Comparison of ENCODE assay signal across 10 mouse cellular contexts in the genomic region with DNA sequence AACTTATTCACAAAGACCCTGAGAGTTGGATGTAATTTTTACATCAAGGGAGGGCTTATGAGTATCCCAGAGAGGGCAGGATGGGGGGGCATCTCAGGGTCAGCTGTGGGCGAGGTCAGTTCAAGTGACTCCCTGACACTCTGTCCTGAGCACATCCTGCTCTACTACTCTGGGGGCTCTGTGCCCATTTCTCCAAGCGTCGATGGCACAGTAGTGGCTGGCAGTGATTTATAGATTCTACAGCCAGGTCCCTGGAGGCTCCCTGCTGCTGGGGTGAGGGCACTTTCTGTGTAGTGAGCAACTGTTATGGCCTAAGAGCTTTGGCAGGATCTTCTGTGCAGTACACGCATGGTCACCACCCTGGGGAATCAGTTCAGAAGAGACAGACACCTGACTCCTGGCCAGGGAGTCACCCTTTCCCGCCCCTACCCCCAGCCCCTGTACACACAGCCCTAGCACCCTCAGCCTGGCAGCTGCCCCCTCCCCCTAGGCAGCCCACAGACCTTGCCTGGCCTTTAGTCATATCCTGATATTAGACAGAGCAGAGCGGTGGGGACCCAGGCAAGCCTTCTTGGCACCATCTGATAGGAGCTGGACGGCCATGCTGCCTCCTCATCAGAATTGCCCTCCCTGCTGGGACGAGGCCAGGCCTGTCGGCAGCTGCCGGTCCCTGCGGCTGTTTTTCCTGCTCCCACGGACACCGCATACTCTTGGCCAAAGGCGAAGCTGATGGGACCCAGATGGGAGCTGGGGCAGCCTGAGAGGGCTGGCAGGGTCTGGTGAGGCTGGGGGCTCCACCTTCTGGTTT. TPM values are rescaled to one million over a fixed set of nuclear protein-coding genes. Genes with fewer than 3 reads are reported as not detected.
A peak's percentile ranks its signal among the peaks of the same experiment; 100 is the strongest.
DNase-seq lines count a peak whose midpoint lies in the region; ATAC-seq lines count a peak whose summit lies in the region.
"Had no signal": no experiment of that assay in that cellular context is flagged by ENCODE, and none has a peak within 500 bp of the region (broad histone marks: within the 10 kb centered on the region; RNA-seq: fewer than 3 reads in every experiment).

No protein-coding gene starts in this region.

- 41% methylated on average over 14 of the region's 14 CpGs for WGBS in hindbrain, embryonic 13.5 days
- 19% methylated on average over 14 of the region's 14 CpGs for WGBS in neural tube, embryonic 13.5 days

- H3K4me1 ChIP-seq in hindbrain, embryonic 13.5 days (replicated peaks), result peaks cover 29% of the 10 kb centered on the region
- H3K4me1 ChIP-seq in neural tube, embryonic 13.5 days (replicated peaks), result peaks cover 38% of the 10 kb centered on the region
- H3K4me1 ChIP-seq: limb, embryonic 12.5 days had no signal

- ATAC-seq in cerebellum, adult (ENCODE audit: insufficient number of reproducible peaks, low FRiP score, low TSS enrichment), result no peak
- peak; percentile 47 for ATAC-seq in hindbrain, embryonic 13.5 days (ENCODE audit: low FRiP score)
- peak; percentile 57 for ATAC-seq in neural tube, embryonic 13.5 days (ENCODE audit: low read depth)

- peak; percentile 64 to 80 for DNase-seq in cerebellum, postnatal 14 days
- peak; percentile 55 for DNase-seq in right cerebral cortex, postnatal 4 days
- no peak for DNase-seq in right cerebral cortex, postnatal 25 days
- DNase-seq in testis, postnatal 10 days (ENCODE audit: low spot score), result no peak
- DNase-seq in thymus, postnatal 10 days (ENCODE audit: low spot score in 2 of 2), result no peak

- no peaks in the 10 kb centered on the region for H3K36me3 ChIP-seq in hindbrain, embryonic 13.5 days
- H3K36me3 ChIP-seq in neural tube, embryonic 13.5 days, result no peaks in the 10 kb centered on the region
- H3K36me3 ChIP-seq: limb, embryonic 12.5 days had no signal

- no peak overlapping the region for H3K4me3 ChIP-seq in hindbrain, embryonic 13.5 days
- no peak overlapping the region for H3K4me3 ChIP-seq in neural tube, embryonic 13.5 days
- H3K4me3 ChIP-seq: limb, embryonic 12.5 days had no signal

- H3K27me3 ChIP-seq in hindbrain, embryonic 13.5 days, result no peaks in the 10 kb centered on the region
- no peaks in the 10 kb centered on the region for H3K27me3 ChIP-seq in neural tube, embryonic 13.5 days
- H3K27me3 ChIP-seq: limb, embryonic 12.5 days had no signal

- H3K9me3 ChIP-seq in hindbrain, embryonic 13.5 days, result no peaks in the 10 kb centered on the region
- no peaks in the 10 kb centered on the region for H3K9me3 ChIP-seq in neural tube, embryonic 13.5 days
- H3K9me3 ChIP-seq: limb, embryonic 12.5 days had no signal

- H3K27ac ChIP-seq in hindbrain, embryonic 13.5 days, result peak overlapping the region; percentile 58
- peak overlapping the region; percentile 50 for H3K27ac ChIP-seq in neural tube, embryonic 13.5 days (replicated peaks)
- H3K27ac ChIP-seq: limb, embryonic 12.5 days had no signal

- H3K9ac ChIP-seq in hindbrain, embryonic 13.5 days, result no peak overlapping the region
- H3K9ac ChIP-seq in neural tube, embryonic 13.5 days, result peak overlapping the region; percentile 6; the same call in 1 of the 2 replicates
- H3K9ac ChIP-seq: limb, embryonic 12.5 days had no signal

- H3K4me2 ChIP-seq in hindbrain, embryonic 13.5 days, result no peak overlapping the region
- no peak overlapping the region for H3K4me2 ChIP-seq in neural tube, embryonic 13.5 days
- H3K4me2 ChIP-seq: limb, embryonic 12.5 days had no signal

RNA-seq across cellular contexts. Expression of a gene that starts 2.3 kb away (rescaled TPM):
- polyA plus RNA-seq in hindbrain, embryonic 13.5 days (2015; fragmentation: Nextera tagmentation; extraction: Ambion mirVana), result not detected in 2 replicates
- polyA plus RNA-seq in neural tube, embryonic 13.5 days (2015; fragmentation: Nextera tagmentation; extraction: Ambion mirVana), result not detected in 2 replicates
- polyA plus RNA-seq: cerebellum, adult 2 months; limb, embryonic 12.5 days had no signal

Comparison
In these comparisons a context has a peak if more than half of its experiments do, and no peak if none do; other contexts are left out.
1. DNase-seq: peak in cerebellum, postnatal 14 days (2 of 2) and right cerebral cortex, postnatal 4 days (single experiment); none in right cerebral cortex, postnatal 25 days (single experiment), testis, postnatal 10 days (single experiment) and thymus, postnatal 10 days (0 of 2).